Mouse (Mus musculus) stomach, embryonic 15.5 days (tissue): ENCODE results near the gene Pdk4. TPM values are rescaled to one million over a fixed set of nuclear protein-coding genes. Genes with fewer than 3 reads are reported as not detected.

ENCODE experiments used
- ATAC-seq: fragments of 200-750 bp; cut with Nextera tagmentation; 2 replicates; pipeline ENCODE4 v1.8.0; 2017; ENCODE audit warnings: low read depth, moderate number of reproducible peaks, moderate TSS enrichment; ENCODE audit not compliant: insufficient read depth, low FRiP score
- H3K27ac ChIP-seq: fragments of 300-500 bp; sonication (generic); 2 replicates; pipeline ENCODE4 v1.5.1; 2015; ENCODE audit warnings: mild to moderate bottlenecking, inconsistent platforms
- H3K27me3 ChIP-seq: fragments of 300-500 bp; sonication (generic); replicated peaks from 2 replicates; pipeline ENCODE4 v1.6.1; 2015; ENCODE audit warnings: inconsistent platforms
- H3K36me3 ChIP-seq: fragments of 300-500 bp; sonication (generic); 2 replicates; pipeline ENCODE4 v1.6.1; 2015; ENCODE audit warnings: inconsistent platforms
- H3K4me1 ChIP-seq: fragments of 300-500 bp; sonication (generic); 2 replicates; pipeline ENCODE4 v1.6.1; 2015; ENCODE audit warnings: inconsistent platforms
- H3K4me2 ChIP-seq: fragments of 300-500 bp; sonication (generic); 2 replicates; pipeline ENCODE4 v1.6.1; 2015; ENCODE audit warnings: mild to moderate bottlenecking, inconsistent platforms
- H3K4me3 ChIP-seq: fragments of 300-500 bp; sonication (generic); replicated peaks from 2 replicates; pipeline ENCODE4 v1.5.1; 2015; ENCODE audit warnings: inconsistent platforms
- H3K9ac ChIP-seq: fragments of 300-500 bp; sonication (generic); 2 replicates; pipeline ENCODE4 v1.6.1; 2015; ENCODE audit warnings: inconsistent platforms
- H3K9me3 ChIP-seq: fragments of 300-500 bp; sonication (generic); 2 replicates; pipeline ENCODE4 v1.6.1; 2016; ENCODE audit warnings: inconsistent platforms
- WGBS: fragments of 180-500 bp; shearing (Covaris S2); methylation state at CpG from one replicate; pipeline ENCODE4 v1.1.7; 2015; 5-methylcytosine and 5-hydroxymethylcytosine counted together
- polyA plus RNA-seq: library from polyadenylated mRNA; unstranded; fragments of >200 nt; fragmentation: Nextera tagmentation; extraction: Ambion mirVana; gene quantifications from 2 replicates; pipeline ENCODE4 v1.2.1, GENCODE M21; 2015

Pdk4 gene
- polyA plus RNA-seq, 1 experiment from 2014 or later = 2.6 TPM

DNA sequence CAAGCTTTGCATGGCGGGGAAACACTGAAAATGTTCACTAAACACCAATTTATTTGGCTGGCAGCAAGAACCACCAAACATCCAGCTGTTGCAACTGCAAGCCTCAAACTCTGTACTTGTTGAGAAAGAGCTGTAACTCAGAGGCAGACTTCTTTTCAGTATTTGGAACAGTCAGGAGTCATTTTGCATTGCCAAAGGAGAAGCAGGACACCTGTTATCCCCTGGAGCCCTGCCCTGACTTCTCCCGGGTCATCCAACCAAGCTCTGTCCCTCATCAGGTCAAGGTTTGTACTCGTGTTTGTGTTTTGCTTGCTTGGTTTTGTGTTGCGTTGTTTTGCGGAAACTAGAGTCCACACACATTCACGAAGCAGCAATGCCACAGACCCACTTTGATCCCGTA, 11.1 kb downstream of the Pdk4 start:
- no peak for ATAC-seq
- no peak overlapping the region for H3K4me3 ChIP-seq
- H3K36me3 ChIP-seq = peaks cover 3% of the 10 kb centered on the region; the same call in 1 of the 2 replicates
- no peak overlapping the region for H3K27ac ChIP-seq
- no peaks in the 10 kb centered on the region for H3K9me3 ChIP-seq
- H3K4me1 ChIP-seq = no peaks in the 10 kb centered on the region
- H3K4me2 ChIP-seq = no peak overlapping the region
- no peak overlapping the region for H3K9ac ChIP-seq
- no peaks in the 10 kb centered on the region for H3K27me3 ChIP-seq
- 88% methylated on average over 7 of the region's 7 CpGs for WGBS

DNA sequence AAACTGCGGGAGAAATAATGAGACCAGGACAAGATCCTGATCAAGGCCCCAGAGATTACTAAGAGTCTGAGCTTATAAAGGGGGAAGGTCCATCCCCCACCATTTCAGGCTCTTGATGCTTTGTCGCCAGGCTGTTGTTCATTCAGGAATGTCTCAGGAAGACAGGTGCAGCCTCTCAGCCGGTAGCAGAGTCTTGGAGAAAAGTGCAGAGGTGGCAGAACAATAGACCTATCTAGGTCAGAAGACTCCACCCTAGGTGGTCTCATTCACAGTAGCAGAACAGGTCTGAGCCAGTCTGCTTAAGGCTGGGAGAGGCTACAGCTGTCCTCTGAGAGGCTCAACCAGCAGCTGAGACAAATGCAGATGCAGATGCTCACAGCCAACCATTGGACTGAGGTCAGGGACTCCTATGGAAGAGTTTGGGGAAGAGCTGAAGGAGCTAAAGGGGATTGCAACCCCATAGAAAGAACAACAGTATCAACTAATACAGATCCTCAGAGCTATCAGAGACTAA, 13.8 kb downstream of the Pdk4 start:
- Histone ChIP-seq H3K27me3 (no peaks in the 10 kb centered on the region), H3K9ac (no peak overlapping the region), H3K9me3 (no peaks in the 10 kb centered on the region), H3K4me1 (no peaks in the 10 kb centered on the region), H3K4me3 (no peak overlapping the region), H3K27ac (no peak overlapping the region), H3K4me2 (no peak overlapping the region), H3K36me3 (peaks cover 3% of the 10 kb centered on the region; the same call in 1 of the 2 replicates)
- no peak for ATAC-seq
- WGBS = 60% methylated on average over 3 of the region's 3 CpGs

DNA sequence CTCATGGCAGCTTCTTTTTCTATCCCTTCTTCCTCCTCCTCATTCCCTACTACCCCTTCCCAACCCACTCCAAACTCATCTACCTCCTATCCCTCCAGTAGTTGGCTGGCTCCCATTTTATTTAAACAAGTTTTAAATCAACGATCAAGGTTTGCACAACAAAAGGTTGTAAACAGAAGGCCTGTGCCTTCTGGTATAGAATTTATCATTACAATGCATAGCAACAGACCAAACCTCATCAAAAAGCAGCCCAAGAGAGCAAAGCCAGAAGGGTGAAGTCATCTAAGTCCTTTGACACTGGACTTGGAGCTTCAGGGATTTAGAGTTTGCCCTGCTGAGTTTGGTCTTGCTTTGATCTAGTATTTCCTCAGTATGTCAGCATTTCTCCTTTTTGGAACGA, 15.0 kb downstream of the Pdk4 start:
- 88% methylated on average over 2 of the region's 2 CpGs for WGBS
- no peaks in the 10 kb centered on the region for H3K9me3 ChIP-seq
- no peak for ATAC-seq

DNA sequence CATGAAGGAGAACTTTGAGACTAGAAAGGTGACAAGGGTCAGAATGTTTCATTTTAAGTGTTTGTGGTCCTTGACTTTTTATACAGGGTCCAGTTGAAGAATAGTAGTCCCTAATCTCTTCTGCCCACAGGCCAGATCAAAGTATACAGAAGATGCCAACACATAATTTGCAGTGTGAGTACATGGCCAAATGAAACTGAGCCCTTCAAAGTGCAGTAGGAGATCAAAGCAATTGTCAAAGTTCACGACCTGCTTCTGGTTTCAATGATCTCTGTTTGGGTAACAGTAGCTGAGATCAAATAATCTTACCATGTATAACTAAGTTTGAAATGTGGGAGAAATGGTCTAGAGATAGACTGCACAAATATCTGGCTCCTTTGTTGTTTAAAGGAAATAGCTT, 22.1 kb downstream of the Pdk4 start:
- Histone ChIP-seq H3K4me1 (no peaks in the 10 kb centered on the region), H3K27me3 (no peaks in the 10 kb centered on the region), H3K4me3 (no peak overlapping the region), H3K9ac (no peak overlapping the region), H3K27ac (no peak overlapping the region), H3K36me3 (no peaks in the 10 kb centered on the region), H3K4me2 (no peak overlapping the region), H3K9me3 (no peaks in the 10 kb centered on the region)
- ATAC-seq = no peak
- WGBS = 47% methylated on average over 1 of the region's 1 CpGs

More for the DNA sequence above, 15.0 kb downstream of the Pdk4 start:
- Histone ChIP-seq H3K36me3 (peaks cover 3% of the 10 kb centered on the region; the same call in 1 of the 2 replicates), H3K4me1 (no peaks in the 10 kb centered on the region), H3K9ac (no peak overlapping the region), H3K4me3 (no peak overlapping the region), H3K4me2 (no peak overlapping the region), H3K27me3 (no peaks in the 10 kb centered on the region), H3K27ac (no peak overlapping the region)

DNA sequence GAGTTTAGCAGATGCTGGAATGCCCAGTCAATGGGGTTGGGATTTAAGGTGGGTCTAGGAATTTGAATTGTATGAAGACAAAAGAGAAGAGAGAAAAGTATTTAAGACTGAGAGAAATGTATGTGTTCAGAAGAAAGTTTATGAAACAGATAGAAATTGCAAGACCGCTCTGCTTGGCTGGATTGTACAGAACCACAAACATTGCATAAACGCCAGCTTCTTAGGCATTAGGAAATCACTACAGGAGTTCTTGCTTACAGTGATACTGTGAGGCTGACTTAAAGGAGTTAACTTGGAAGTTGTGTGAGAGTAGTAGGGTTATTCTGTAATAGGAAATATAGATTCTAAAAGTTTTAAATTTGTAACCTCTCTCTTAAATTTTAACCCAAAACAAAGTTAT, 23.4 kb downstream of the Pdk4 start:
- H3K27ac ChIP-seq = no peak overlapping the region
- H3K4me3 ChIP-seq = no peak overlapping the region
- ATAC-seq = no peak
- 92% methylated on average over 2 of the region's 2 CpGs for WGBS
- H3K9me3 ChIP-seq = no peaks in the 10 kb centered on the region
- no peaks in the 10 kb centered on the region for H3K4me1 ChIP-seq
- no peak overlapping the region for H3K4me2 ChIP-seq
- H3K9ac ChIP-seq = no peak overlapping the region
- H3K36me3 ChIP-seq = no peaks in the 10 kb centered on the region
- H3K27me3 ChIP-seq = no peaks in the 10 kb centered on the region

DNA sequence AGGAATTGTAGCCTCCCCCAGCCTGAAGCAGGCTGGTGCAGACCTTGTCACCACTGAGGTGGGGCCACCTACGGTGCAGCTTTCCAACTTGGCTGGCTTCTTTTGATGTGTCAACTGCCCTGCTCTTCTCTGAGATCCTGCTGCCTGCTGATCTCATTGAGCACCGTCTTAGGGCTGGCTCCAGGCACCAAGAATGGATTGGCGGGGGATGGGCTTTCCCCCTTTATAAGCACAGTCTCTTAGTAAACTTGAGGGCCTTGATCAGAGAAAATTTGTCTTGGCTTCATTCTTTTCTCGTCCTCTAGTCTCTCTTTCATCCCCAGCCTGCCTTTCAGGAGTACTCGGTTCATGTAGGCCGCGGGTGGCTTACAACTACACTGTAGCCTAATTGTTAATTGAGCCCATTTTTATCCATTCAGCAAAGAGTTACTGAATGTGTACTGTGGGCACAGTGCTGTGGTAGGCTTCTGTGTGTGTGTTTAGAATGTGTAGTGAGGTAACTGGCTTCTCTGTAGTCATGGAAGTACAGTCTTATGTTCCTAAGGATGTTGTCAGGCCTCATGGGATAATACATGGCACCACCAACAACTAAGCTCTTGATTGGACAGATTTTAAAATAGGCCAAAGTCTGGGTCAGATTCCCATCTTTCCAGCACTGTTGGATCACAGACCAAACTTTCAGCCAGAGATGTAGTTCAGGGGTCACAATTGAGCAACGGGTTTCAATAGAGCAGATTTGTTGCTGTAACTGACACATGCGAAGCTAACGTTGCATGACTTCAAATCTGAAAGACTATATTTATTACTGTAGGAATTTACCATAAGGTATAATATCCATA, 25.4 kb downstream of the Pdk4 start:
- H3K4me2 ChIP-seq = no peak overlapping the region
- WGBS = 81% methylated on average over 10 of the region's 10 CpGs
- ATAC-seq = no peak

DNA sequence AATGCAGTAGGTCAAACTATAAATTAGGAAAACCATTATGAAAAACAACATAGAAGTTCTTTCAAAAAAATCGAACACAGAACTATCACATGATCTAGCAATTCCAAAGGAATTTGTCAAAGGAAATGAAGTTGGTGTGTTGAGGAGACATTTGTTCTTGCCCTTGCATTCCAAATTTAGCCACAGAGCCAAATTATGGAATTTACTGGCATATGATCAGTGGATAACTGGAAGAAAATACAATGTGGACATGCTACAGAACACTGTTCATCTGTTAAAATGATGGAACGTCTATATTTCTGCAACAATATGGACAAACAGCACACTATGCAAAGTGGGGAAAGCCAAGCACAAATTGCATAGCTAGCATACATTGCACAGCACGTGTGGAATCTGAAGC, 40.3 kb downstream of the Pdk4 start:
- no peak overlapping the region for H3K9ac ChIP-seq
- 75% methylated on average over 3 of the region's 3 CpGs for WGBS
- ATAC-seq = no peak

More for the DNA sequence above, 25.4 kb downstream of the Pdk4 start:
- Histone ChIP-seq H3K9ac (no peak overlapping the region), H3K36me3 (no peaks in the 10 kb centered on the region), H3K4me3 (no peak overlapping the region), H3K27ac (no peak overlapping the region), H3K27me3 (no peaks in the 10 kb centered on the region), H3K4me1 (no peaks in the 10 kb centered on the region), H3K9me3 (no peaks in the 10 kb centered on the region)

DNA sequence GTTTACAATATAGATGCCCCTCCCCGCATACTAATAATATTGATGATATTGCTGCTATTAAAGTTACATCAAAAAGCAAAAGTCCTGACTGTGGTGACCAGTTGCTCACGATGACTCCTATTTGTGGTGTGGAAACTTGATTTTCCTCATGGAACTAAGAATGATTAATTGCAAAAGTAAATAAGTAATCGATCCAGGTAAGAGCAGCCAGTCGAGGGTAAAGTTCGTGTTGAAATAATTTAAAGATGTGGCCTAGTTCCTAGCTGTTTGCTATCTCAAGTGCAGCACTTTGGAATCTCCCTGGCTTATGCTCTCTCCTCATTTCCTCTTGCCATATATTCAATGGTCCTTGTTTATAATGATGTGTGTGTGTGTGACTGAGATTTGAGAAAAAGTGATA, 46.2 kb downstream of the Pdk4 start:
- no peak for ATAC-seq
- Histone ChIP-seq H3K27ac (no peak overlapping the region), H3K4me1 (no peaks in the 10 kb centered on the region), H3K9ac (no peak overlapping the region), H3K27me3 (no peaks in the 10 kb centered on the region), H3K36me3 (no peaks in the 10 kb centered on the region), H3K4me2 (no peak overlapping the region), H3K9me3 (no peaks in the 10 kb centered on the region), H3K4me3 (no peak overlapping the region)
- WGBS = 66% methylated on average over 5 of the region's 5 CpGs

More for the DNA sequence above, 40.3 kb downstream of the Pdk4 start:
- Histone ChIP-seq H3K36me3 (no peaks in the 10 kb centered on the region), H3K27ac (no peak overlapping the region), H3K9me3 (no peaks in the 10 kb centered on the region), H3K4me3 (no peak overlapping the region), H3K4me2 (no peak overlapping the region), H3K27me3 (no peaks in the 10 kb centered on the region), H3K4me1 (no peaks in the 10 kb centered on the region)

DNA sequence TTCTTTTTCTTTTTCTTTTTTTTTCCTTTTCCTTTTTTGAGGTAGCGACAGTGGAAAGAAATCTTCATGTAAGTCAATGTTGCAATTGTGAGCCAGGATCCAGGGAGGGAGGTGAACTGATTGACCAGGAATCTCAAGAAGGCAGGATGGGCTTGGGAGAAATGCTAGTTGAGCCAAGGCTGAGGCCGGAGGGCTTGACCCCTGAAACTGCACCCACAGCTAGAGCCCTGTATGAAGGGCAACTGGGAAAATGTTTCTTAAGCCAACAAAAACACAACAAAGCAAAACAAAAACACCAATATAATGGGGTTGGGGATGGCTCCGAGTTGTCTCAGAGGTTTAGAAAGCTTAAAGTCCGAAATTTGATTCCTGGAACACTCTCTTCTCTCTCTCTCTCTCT, 47.7 kb downstream of the Pdk4 start:
- Histone ChIP-seq H3K27me3 (no peaks in the 10 kb centered on the region), H3K4me3 (no peak overlapping the region), H3K27ac (no peak overlapping the region), H3K9me3 (no peaks in the 10 kb centered on the region), H3K4me1 (no peaks in the 10 kb centered on the region), H3K36me3 (no peaks in the 10 kb centered on the region), H3K9ac (no peak overlapping the region), H3K4me2 (no peak overlapping the region)
- WGBS = 69% methylated on average over 4 of the region's 4 CpGs
- no peak for ATAC-seq

DNA sequence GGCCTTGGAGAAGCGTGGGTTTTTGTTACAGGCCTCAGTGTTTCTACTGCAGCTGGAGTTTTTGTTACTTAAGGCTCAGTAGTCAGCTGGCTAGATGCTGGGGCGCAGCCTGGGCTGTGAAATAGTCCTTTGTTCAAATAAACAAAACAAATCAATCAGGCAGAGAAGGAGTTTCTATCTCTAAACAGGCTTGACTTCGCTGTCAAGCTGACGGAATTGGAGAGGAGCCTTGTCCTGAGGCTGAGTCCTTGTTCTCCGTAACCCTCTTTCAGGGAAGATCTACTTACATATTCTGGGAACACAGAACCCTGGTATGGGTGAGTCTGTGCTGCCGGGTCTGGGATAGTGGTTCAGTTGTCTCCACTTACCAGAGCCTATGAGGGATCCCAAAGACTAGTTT, 48.6 kb downstream of the Pdk4 start:
- no peaks in the 10 kb centered on the region for H3K9me3 ChIP-seq

DNA sequence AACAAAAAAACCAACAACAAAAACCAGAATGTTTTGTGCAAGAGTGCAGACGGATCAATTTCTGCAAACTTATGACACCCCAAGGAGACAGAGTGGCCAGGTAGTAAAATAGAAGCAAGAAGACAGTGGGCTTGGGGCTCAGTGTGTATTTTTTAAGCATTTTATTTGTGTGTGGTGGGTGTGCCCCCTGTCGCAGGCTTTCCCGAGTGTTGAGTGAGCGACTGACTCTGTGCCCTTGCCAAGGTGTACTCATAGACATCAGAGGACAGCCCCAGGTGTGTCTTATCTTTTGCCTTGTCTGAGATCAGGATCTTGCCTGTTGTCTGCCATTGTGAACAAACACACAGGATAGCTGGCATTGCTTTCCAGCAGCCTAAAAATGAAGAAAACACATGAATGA, 49.1 kb downstream of the Pdk4 start:
- no peaks in the 10 kb centered on the region for H3K9me3 ChIP-seq
- WGBS = 80% methylated on average over 4 of the region's 4 CpGs
- 0 out of 2 replicates have a peak, but pooled peaks cover 5% of the 10 kb centered on the region for H3K4me1 ChIP-seq
- H3K4me2 ChIP-seq = no peak overlapping the region
- H3K27ac ChIP-seq = no peak overlapping the region
- ATAC-seq = no peak
- no peak overlapping the region for H3K9ac ChIP-seq
- H3K27me3 ChIP-seq = no peaks in the 10 kb centered on the region
- no peaks in the 10 kb centered on the region for H3K36me3 ChIP-seq
- H3K4me3 ChIP-seq = no peak overlapping the region

More for the DNA sequence above, 48.6 kb downstream of the Pdk4 start:
- Histone ChIP-seq H3K9ac (no peak overlapping the region), H3K27ac (no peak overlapping the region), H3K4me1 (0 out of 2 replicates have a peak, but pooled peaks cover 1% of the 10 kb centered on the region), H3K4me2 (no peak overlapping the region), H3K27me3 (no peaks in the 10 kb centered on the region), H3K4me3 (no peak overlapping the region), H3K36me3 (no peaks in the 10 kb centered on the region)
- WGBS = 64% methylated on average over 6 of the region's 6 CpGs
- no peak for ATAC-seq

DNA sequence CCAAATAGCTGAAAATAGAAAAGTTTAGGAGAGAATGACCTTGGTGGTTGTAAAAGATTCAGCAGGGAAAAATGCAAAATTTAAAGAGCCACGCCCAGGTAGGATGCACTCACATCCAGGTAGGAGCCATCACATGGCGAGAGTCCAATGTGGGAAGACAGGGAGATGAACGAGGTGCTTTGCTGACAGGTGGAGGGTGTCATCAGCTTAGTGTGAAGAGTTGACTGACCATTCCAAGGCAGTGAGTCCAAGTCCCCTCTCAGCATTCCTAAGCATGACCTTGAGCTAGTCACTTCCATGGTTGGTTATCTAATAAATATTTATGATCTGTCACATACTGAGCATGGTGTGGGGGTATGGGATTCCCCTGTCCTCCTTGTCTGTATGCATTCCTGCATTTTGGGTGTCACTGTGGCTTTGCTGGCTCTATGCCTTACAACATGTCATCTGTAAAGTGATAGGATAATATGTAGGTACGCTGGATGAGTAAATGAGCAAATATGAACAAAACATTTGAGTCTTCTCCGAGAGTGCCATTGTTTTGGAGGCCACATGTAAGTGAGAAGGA, 51.7 kb downstream of the Pdk4 start:
- H3K36me3 ChIP-seq = no peaks in the 10 kb centered on the region
- WGBS = 88% methylated on average over 5 of the region's 5 CpGs
- H3K9me3 ChIP-seq = no peaks in the 10 kb centered on the region
- H3K4me1 ChIP-seq = 0 out of 2 replicates have a peak, but pooled peaks cover 5% of the 10 kb centered on the region
- no peak for ATAC-seq
- no peaks in the 10 kb centered on the region for H3K27me3 ChIP-seq
- no peak overlapping the region for H3K4me2 ChIP-seq
- no peak overlapping the region for H3K9ac ChIP-seq
- no peak overlapping the region for H3K4me3 ChIP-seq
- H3K27ac ChIP-seq = no peak overlapping the region
